Mouse (Mus musculus): Measurements from ENCODE around the gene Dgki.
A peak's percentile ranks its signal among the peaks of the same experiment; 100 is the strongest.

Dgki gene

DNA sequence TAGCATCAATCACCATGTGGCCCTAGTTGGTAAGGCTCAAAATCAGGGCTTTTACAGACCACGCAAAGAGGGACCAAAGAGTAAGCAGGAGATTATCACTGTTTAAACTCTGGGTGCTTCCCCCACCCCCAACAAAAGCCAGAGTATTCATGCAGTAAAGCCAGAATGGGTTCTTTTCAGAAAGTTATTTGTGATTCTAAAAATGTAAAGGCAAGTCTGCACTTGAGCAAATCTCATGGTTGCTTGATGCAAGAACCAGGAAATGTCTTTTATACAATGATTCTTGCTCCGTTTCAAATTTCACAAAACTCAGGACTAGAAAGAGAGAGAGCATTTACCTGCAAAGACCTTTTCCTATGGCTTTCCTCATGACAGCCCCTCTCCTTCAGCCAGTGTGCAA, 7.9 kb downstream of the Dgki start:
- no peak for DNase-seq (ENCODE audit: low spot score)

DNA sequence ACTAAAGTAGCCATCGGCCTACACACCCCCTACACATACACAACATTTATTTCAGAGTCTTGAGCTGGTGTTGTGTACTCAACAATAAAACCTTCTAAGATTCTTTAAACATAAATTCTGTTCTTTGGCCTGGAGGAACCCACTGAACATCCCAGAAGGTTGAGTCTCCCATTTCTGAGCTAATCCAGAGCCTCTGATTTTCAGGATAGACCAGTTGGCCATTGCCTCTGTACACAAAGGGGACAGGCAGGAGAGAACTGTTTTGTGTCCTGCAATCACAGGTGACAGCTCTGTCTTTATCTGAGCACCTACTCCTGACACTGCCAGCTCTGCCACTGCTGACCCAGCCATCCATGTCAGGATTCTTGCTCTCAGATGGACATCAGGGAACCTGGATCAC, 8.8 kb downstream of the Dgki start:
- no peak for DNase-seq (ENCODE audit: low spot score)

DNA sequence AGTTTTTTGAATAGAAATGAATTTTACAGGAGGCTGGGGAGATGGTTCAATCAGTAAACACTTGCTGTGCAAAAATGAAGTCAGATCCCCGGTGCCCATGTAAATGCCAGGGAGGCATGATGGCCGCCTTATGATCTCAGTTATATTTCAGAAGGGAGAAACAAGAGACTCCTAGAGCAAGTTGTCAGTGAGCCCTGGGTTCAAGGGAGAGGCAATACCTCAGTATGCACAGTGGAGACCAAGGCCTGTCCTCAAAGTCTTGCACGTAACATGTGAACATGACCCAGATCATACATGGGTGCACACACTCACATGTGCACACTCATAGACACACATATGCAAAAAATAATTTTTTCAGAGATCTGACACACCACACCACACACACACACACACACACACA, 9.3 kb downstream of the Dgki start:
- no peak for DNase-seq (ENCODE audit: low spot score)

DNA sequence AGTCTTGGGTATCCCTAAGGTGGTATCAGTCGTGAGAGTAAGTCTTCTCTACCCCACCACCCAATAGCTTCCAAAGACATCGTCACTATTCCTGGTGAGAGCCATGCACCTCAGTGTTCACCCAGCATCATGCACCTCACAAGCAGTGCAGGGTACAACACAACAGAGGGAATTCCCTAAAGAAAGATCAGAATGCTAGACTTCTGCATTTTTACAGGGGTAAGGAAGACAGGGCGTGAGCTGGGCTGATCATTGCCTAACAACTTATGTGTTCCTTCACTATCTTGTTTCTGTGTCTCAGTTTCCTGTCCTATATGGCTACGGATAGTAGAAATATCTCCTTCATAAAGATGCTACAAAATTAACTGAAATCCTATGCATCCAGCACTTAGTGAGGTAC, 13.8 kb downstream of the Dgki start:
- no peak for DNase-seq (ENCODE audit: low spot score)

DNA sequence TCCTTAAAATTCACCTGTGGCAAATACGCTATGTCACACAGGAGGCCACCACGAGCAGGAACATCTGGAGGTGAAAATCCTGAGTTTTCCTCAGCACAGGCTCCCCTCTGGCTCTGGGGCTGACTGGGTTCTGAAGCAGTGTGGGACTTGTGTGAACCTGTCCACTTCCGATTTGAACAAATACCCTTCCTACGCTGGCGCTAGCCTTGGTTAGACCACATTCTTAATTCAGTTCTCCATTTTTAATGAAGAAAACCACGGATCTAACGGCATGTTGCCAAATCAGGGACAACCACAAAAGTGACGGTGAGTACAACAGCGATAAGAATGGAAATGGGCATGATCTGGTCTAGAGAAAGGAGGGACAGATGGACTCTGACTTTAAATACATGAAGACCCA, 15.1 kb downstream of the Dgki start:
- no peak for DNase-seq (ENCODE audit: low spot score)

DNA sequence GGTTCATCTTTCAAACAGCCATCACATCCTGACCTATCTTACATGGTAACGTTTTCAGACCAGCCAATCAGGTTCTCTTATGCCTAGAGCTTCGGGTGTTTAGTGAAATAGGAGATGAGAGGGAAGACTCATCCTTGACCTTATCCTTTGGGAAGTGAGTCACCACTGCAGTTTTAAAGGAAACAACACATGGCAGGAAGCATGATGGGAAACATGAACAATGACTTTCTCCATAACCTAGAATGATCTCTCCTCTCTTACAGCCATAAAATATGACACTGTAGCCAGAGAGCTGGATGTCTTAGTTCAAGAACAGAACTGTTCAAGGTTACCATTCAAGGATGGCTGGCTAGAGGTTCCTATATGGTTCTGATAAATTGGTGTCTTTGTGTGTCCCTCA, 16.6 kb downstream of the Dgki start:
- no peak for DNase-seq (ENCODE audit: low spot score)

DNA sequence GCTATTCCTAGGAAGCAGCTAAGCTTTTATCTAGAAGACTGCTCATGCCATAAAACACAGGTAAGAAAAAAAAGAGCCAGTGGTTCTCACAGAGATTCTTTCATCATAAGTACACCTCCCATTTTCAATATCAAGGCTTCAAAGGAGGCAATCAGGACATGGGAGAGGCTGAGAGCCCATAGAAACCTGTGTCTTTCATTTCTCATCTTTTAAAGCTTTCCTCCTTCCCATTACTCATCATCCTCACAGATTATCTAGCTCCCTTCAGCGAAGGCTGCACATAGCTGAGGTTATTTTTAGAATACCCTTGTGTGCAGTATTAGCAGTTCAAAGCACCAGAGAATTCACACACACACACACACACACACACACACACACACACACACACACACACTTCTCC, 17.3 kb downstream of the Dgki start:
- no peak for DNase-seq (ENCODE audit: low spot score)

DNA sequence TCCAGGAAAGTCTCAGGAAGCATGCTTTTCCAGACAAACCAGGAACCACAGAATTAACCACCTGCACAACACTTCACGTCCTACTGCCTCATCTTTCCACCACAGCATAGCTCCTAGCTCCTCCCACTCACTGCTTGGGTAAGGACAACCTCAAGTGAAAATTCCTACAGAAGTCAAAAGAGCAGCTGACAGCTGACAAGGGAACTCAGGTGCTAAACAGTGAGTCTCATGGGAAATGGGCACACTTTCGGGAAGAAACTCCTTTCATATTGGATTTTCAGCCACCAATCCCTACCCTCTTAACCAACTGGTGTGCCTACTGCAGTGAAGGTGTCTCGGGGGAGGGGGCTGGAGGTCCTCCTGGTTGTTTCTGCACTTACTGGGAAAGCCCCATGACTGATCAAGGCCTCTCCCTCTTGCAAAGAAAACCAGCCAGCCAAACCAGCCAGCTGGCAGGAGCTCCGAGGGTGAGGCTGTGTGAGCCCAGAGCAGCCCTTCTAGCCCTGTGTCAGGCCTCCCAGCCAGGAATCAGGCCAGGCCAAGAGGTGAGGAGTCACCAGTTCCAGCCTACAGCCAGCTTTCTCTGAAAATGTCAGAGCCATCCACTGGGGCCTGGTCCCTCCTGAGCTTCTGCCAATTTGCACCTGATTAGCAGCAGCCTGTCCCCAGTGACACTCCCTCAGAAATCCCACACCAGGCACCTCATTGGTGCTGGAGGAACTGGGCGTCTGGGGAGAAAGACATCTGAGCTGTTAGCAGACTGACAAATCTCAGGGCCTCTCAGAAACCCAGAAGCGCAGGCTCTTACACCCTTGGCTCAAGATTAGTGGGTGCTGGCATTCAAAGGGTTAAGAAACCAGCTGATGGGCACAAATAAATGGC, 22.9 kb downstream of the Dgki start:
- DNase-seq (ENCODE audit: low spot score): peak; percentile 98

DNA sequence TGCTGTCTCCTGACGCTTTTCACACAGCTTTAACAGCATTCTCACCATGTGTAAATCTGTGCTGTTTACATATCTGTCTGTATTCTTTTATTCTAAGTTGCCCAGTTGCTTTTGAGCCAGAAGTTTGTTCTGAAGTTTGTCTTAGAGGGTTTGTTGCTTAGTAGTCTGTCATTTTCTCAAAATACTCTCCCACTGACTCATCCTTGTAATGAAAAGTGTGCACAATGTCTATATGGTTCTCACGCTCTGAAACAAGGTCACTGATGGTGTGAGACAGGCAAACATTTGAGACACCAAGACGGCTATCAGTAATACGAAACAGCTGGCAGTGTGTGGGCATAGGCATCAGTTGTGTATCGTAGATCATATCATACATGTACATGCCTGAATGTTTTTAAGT, 23.8 kb downstream of the Dgki start:
- DNase-seq (ENCODE audit: low spot score): peak; percentile 22

DNA sequence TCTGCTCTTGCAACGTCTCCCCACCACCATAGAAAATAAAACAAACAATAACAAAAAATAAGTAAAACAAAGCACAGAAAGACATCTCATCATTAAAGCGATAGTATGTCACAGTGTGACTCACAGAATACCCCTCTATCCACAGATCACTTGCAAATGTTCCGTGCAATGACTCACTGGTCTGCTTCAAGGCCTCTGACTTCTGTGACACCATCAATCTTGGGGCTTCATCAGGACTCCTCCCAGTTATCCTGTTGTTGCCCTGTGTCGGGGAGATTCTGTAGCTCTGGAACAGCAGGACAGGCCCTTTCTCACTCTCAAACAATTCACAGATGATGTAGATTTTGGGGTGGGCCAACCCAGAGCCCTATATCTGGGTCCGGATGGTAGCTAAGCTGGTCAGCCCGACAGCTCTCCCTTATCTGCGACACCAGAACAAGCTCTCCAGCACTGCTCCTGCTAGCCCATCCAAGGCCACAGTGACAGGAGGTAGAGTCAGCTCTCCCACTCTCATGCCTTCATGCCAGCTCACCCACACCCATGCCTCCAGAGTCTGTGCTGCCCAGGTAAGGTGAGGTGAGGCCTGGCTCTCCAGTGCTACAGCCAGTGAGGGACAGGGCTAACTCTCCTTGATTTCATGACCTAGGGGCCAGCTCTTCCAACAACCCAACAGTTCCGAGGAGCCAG, 28.9 kb downstream of the Dgki start:
- DNase-seq (ENCODE audit: low spot score): peak; percentile 28

DNA sequence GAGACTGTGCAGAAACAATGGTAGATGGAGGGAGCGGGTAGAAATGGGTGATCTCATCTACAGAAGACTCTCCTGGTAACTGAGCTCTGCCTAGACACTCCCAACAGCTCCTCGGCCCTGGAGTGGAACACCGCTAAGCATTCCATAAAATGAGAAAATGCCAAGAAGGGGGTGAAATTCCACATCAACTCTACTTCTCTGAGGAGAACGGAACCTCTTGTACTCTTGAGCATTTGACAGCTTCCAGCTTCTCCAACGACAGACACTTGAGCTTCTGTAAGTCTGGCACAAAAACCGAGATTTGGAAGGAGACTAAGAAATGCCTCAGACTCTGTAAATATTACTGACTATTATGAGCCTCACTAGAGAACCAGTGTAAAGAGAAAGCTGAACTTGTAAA, 31.4 kb downstream of the Dgki start:
- DNase-seq (ENCODE audit: low spot score): peak; percentile 53

DNA sequence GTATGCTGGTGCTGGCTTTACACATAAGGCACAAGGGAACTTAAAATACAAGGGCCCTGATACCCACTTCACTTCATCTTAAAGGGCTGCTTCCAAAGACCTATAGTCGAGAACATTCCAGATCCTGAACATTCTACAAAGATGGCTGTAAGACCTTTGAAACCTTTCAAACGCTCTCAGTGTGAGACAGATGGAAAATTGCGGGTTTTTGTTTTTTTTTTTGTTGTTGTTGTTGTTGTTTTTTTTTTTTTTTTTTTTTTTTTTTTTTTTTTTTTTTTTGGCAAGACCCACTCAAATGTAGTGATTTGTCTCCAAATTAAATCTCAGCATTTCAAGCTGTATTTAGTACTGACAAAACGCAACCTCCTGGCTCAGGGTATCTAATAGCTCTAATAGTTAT, 32.0 kb downstream of the Dgki start:
- DNase-seq (ENCODE audit: low spot score): no peak

DNA sequence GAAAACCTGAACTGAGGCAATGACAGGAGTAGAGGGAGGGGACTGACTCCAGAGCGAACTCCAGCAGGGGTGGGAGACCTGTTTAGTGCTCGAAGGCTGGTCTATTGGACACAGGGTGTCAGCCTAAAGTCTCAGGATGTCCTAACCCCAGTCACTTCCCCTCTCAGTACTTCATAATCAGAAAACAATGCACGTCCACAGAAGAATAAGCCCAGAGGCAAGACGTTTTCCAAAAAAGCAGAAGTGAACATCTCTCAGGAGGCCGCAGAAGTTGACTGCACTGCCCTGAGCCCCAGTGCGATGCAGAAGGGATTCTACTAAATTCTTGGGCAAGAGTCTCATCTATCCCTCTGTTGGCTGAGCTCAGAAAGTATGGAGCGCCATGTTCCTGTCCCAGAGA, 37.5 kb downstream of the Dgki start:
- no peak for DNase-seq (ENCODE audit: low spot score)

DNA sequence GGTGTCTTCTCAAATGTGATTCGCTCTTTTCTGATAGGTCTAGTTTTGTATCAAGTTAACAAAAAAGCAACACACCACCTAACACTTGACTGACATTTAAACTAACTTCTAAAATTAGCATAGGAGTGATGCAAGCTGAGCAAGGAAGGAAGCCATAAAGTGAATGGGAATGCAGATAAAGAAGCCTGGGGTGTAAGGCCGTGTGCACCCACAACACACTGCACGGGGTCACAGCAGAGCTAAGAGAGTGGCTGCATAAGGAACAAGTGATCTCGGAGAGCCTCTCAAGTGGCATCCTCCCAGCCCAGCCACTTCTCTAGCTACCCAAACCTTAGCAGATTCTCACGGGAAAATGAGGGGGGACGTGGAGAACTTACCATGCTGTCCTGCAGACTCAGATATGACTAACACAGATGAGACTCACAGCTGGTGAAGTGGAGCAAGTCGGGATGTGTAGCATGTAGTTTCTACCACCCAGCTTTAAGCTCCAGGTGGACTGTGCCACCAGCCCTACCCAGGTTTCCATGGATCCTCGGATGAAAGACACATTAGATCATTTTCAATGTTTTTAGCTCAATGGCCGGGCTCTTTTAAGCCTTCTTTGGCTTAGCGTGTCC, 38.6 kb downstream of the Dgki start:
- DNase-seq (ENCODE audit: low spot score): no peak

DNA sequence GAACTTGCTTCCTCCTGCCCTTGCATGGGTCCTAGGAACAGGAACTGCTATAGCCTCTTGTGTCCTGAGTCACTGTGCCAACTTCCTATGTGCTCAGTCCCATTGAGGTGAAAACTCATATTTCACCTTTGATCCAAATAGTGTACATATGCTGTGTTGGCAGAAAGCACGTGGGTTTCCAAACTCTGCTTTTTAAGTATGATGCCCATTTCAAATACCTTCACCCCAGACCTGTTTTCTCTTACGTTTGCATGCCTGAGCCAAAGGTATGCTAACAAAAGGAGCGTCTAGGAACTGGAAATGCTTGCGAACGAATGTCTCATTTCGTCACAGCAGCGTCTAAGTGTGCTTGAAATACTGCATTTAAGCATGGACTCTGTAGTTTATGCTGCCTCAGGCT, 41.3 kb downstream of the Dgki start:
- DNase-seq (ENCODE audit: low spot score): no peak

DNA sequence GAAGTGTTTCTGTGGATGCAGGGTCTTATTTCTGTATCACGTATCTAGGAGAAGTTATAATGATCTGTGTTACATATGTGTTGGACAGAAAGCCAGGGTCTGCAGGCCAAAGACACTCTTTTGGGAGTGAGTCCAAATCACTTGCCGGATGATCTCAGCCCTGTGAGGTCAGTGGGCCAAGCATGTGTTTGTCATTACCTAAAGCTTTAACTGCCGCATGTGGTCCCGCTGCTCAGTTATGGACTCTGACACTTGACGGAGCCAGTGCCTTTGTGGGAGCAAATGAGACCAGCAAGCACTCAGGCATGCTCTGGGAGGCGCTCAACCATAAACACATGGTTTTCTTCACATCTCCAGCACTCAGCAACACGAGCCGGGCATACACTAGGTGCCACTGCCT, 45.8 kb downstream of the Dgki start:
- peak; percentile 12 for DNase-seq (ENCODE audit: low spot score)

DNA sequence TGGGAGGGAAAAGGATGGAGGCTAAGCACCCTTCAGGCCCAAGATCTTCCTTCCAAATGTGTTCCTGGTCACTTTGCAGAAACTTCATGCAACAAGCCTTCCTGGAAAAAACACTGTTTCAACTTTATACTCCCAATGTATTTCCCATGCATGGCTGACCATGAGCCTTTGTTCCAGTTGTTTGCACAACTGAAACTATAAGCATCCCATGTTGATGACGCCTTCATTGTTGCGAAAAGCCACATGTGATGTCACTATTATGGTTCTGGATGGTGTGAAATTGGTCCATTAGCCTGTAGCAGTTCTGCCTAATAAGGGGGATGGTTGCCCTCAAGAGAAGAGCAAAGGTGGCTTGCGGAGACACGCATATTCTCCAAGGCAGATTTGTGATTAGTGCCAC, 47.4 kb downstream of the Dgki start:
- DNase-seq (ENCODE audit: low spot score): peak; percentile 61

DNA sequence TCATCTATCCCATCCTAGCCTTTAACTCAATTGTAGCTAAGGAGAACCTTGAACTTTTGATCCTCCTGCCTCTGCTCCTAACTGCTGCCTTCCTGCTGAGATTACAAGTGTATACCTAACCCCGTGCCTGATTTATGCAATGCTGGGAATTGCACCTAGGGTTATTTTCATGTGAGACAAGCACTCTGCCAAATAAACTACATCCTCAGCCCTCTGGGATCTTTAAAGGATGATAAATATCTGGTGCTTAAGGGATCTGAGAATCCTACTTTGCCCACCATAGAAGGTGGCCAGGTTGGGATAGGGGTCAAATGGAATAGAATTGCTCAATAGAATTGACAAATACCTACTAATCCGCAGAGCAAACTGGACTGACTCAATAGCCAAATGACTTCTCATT, 49.3 kb downstream of the Dgki start:
- DNase-seq (ENCODE audit: low spot score): no peak

DNA sequence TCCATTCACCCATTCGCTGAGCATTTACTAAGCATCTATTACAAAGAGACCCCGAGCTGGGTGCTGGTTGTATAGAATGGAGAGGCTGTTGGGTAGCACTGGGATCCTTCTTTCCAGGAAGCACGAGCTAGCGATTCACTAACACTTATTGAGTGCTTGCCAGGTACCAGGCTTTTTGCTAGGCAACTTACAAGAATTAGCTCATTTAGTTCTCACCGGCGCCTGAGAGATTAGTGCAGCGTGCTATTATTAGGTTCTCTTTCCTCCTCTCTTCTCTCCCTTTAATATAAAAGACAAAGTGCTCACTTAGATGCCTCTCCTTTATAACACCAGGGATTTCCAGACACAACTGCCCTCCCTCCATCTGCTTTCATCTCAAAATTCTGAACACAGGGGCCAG, 54.2 kb downstream of the Dgki start:
- DNase-seq (ENCODE audit: low spot score): no peak

DNA sequence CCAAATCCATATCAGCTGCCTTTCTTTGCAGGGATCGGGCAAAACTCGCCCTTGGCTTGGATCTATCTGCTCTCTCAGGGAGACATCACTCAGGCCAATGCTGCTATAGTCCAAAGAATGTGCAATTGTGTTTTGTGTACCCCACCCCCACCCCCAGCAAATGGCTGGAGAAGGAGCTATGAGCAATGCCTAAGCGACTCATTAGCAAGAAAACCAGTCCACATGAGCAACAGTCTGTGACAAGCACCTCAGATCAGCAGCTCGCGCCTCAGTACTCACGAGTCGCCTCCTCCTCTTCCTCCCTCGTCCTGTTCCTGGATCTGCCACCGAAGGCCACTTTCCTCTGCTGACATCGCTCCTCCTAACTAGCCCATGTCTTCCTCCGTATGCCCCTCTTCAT, 55.9 kb downstream of the Dgki start:
- DNase-seq (ENCODE audit: low spot score): no peak

DNA sequence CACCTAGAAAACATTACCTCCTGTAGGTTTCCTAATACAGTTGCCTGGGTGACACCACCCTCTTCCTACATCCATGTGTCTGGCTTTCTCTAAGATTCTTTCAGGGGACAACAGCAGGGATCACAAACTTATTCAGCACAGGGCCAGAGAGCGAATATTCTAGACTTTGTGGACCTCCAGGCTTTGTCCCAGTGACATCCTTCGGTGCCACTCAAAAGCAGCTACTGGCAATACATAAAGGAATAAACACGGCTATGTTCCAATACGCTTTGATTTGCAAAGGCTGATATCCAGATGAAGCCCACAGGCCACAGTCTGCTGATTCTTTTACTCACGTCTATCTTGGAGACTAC, 57.2 kb downstream of the Dgki start:
- no peak for DNase-seq (ENCODE audit: low spot score)

DNA sequence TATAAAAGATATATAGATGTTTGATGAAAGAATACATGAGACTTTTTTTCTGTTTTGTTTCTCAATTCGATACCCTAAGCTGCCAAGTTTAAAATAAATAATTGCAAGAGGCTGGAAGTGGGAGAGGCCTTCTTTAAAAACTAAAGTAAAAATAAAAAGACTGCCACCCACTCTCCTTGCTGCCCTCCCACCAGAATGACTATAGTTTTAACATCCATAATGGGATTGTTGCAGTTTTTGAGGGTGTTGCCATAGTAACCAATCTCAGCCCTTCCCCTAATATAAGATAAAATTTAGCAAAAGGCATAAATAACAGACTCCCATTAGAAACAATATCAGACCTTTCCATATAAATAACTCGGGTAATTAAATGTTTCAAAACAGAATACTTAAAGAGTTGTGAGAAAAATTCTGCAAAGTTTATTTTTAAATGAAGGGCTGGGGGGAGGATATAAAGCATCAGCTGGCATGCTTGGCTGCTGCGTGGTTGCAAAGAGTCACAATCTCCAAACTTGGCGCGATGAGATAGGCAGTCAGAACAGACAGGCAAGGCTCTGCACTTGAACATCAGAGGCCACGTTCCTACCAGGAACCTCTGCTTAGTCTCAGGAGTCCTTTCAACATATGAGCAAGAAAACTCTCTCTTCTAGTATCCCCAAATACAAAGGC, 57.8 kb downstream of the Dgki start:
- DNase-seq (ENCODE audit: low spot score): no peak

DNA sequence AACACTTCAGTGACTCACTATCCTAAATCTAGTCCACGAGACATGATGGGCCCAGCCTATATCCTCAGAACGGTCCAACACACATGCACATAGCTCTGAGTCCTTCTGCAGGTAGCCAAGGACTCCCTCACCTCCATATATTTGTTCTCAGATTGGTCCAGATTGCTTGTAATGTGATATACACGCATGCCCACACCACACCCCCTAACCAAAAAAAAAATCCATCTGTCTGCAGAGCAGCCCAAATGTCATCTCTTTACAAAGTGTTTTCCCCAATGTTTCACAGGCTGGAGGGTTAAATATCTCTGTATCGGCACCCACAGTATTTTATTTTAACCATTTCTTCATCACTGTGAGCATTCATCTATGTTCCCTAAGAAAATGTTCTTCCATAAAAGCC, 58.5 kb downstream of the Dgki start:
- no peak for DNase-seq (ENCODE audit: low spot score)
